Mouse (Mus musculus) MEL (cell line): ENCODE data around the gene Hsd3b7.

Experiments used
- CHD1 ChIP-seq: IDR thresholded peaks from 2 replicates; pipeline ENCODE4 v1.6.1; 2012; ENCODE audit warnings: low read depth, mild to moderate bottlenecking, inconsistent platforms, low read length, improper control_type of control experiment
- CHD2 ChIP-seq: IDR thresholded peaks from 2 replicates; pipeline ENCODE4 v1.6.1; 2011; ENCODE audit warnings: low read length, improper control_type of control experiment
- CTCF ChIP-seq, 3 experiments: IDR thresholded peaks in 2 of 3; conservative IDR thresholded peaks in 1 of 3; 2 replicates each; pipeline ENCODE4 v1.5.1; 2011 to 2012; ENCODE audit warnings: low read length in 3 of 3, low read depth in 2 of 3, mild to moderate bottlenecking in 2 of 3, improper control_type of control experiment in 1 of 3, inconsistent platforms in 1 of 3, mixed read lengths in 1 of 3, moderate library complexity in 1 of 3; ENCODE audit not compliant: control insufficient read depth in 1 of 3, insufficient read depth in 1 of 3, poor library complexity in 1 of 3, severe bottlenecking in 1 of 3
- EP300 ChIP-seq, 2 experiments: IDR thresholded peaks; 2 replicates each; pipeline ENCODE4 v1.6.1; 2011; ENCODE audit warnings: improper control_type of control experiment in 2 of 2, low read length in 2 of 2, low read depth in 1 of 2, mild to moderate bottlenecking in 1 of 2
- HCFC1 ChIP-seq: IDR thresholded peaks from 2 replicates; pipeline ENCODE4 v1.6.1; 2012; ENCODE audit warnings: low read depth, mild to moderate bottlenecking, inconsistent platforms, low read length, improper control_type of control experiment, moderate library complexity
- KAT2A ChIP-seq: conservative IDR thresholded peaks from 2 replicates; pipeline ENCODE4 v1.6.1; 2012; ENCODE audit warnings: low read depth, low read length, improper control_type of control experiment, inconsistent platforms
- MAX ChIP-seq: IDR thresholded peaks from 2 replicates; pipeline ENCODE4 v1.6.1; 2011; ENCODE audit warnings: low read length, improper control_type of control experiment
- POLR2A ChIP-seq, 2 experiments: IDR thresholded peaks; 2 replicates each; pipeline ENCODE4 v1.6.1; 2011 to 2012; ENCODE audit warnings: low read length in 2 of 2, mild to moderate bottlenecking in 2 of 2, control low read depth in 1 of 2, improper control_type of control experiment in 1 of 2, low read depth in 1 of 2, moderate library complexity in 1 of 2; ENCODE audit not compliant: control insufficient read depth in 1 of 2, insufficient read depth in 1 of 2, poor library complexity in 1 of 2
- POLR2AphosphoS2 ChIP-seq: IDR thresholded peaks from 2 replicates; pipeline ENCODE4 v1.6.1; 2011; ENCODE audit warnings: low read length, improper control_type of control experiment
- SIN3A ChIP-seq: IDR thresholded peaks from 2 replicates; pipeline ENCODE4 v1.6.1; 2012; ENCODE audit warnings: low read length, improper control_type of control experiment, inconsistent platforms
- TBP ChIP-seq: IDR thresholded peaks from 2 replicates; pipeline ENCODE4 v1.8.0; 2011; ENCODE audit warnings: low read depth, low read length, improper control_type of control experiment
- USF1 ChIP-seq: IDR thresholded peaks from 2 replicates; pipeline ENCODE4 v1.6.1; 2014; ENCODE audit warnings: low read depth, mild to moderate bottlenecking, inconsistent platforms, low read length, improper control_type of control experiment, moderate library complexity
- USF2 ChIP-seq, 2 experiments: IDR thresholded peaks; 2 replicates each; pipeline ENCODE4 v1.6.1; 2011 to 2012; ENCODE audit warnings: improper control_type of control experiment in 2 of 2, low read length in 2 of 2, borderline replicate concordance in 1 of 2, inconsistent platforms in 1 of 2, low read depth in 1 of 2, mild to moderate bottlenecking in 1 of 2; ENCODE audit not compliant: insufficient read depth in 1 of 2
- ZKSCAN1 ChIP-seq: IDR thresholded peaks from 2 replicates; pipeline ENCODE4 v1.6.1; 2012; ENCODE audit warnings: low read depth, mild to moderate bottlenecking, inconsistent platforms, low read length, improper control_type of control experiment, moderate library complexity

- TF ChIP-seq HCFC1 (no peak), TBP (no peak), CTCF (IDR thresholded peaks at IDR 0.05 in 2 of 3, conservative IDR thresholded peaks at IDR 0.05 in 1 of 3; ENCODE audit: control insufficient read depth in 1 of 3, insufficient read depth in 1 of 3, low read depth in 2 of 3, low read length in 3 of 3, poor library complexity in 1 of 3, severe bottlenecking in 1 of 3) (no peak; a peak in 1 of 6 replicates), CHD1 (no peak), USF2 (IDR thresholded peaks at IDR 0.05; ENCODE audit: borderline replicate concordance in 1 of 2, insufficient read depth in 1 of 2, low read depth in 1 of 2, low read length in 2 of 2) (no peak), POLR2A (IDR thresholded peaks at IDR 0.05; ENCODE audit: control insufficient read depth in 1 of 2, insufficient read depth in 1 of 2, low read depth in 1 of 2, low read length in 2 of 2, poor library complexity in 1 of 2) (no peak), USF1 (no peak), CHD2 (no peak), MAX (no peak), KAT2A (no peak), SIN3A (no peak), POLR2AphosphoS2 (no peak), ZKSCAN1 (no peak), EP300 (IDR thresholded peaks at IDR 0.05; ENCODE audit: low read depth in 1 of 2, low read length in 2 of 2) (no peak)
Measured at GRCm38 (mm10) chr7:127801010-127801621, 712 bp downstream of the Hsd3b7 start.
